Mouse (Mus musculus): ENCODE measurements around the gene Map1b.

Gene Map1b

GRCm38 (mm10) chr13:99447403-99448199 is 68.7 kb downstream of the Map1b start:
- DNase-seq (ENCODE audit: low spot score in 2 of 2), result peak in 1 of 2 experiments; percentile 36

- DNase-seq (ENCODE audit: low spot score in 2 of 2), result no peak
Measured at GRCm38 (mm10) chr13:99447002-99447401, 69.3 kb downstream of the Map1b start.

GRCm38 (mm10) chr13:99444880-99445279 is 71.5 kb downstream of the Map1b start:
- DNase-seq (ENCODE audit: low spot score in 2 of 2), result no peak

- DNase-seq (ENCODE audit: low spot score in 2 of 2), result no peak
Measured at GRCm38 (mm10) chr13:99444431-99444871, 71.9 kb downstream of the Map1b start.

GRCm38 (mm10) chr13:99443484-99444175 is 72.7 kb downstream of the Map1b start:
- no peak for DNase-seq (ENCODE audit: low spot score in 2 of 2)

- DNase-seq (ENCODE audit: low spot score in 2 of 2), result no peak
Measured at GRCm38 (mm10) chr13:99442434-99443249, 73.7 kb downstream of the Map1b start.

GRCm38 (mm10) chr13:99441700-99442433 is 74.5 kb downstream of the Map1b start:
- DNase-seq (ENCODE audit: low spot score in 2 of 2), result no peak

- DNase-seq (ENCODE audit: low spot score in 2 of 2), result no peak
Measured at GRCm38 (mm10) chr13:99440228-99440627, 76.1 kb downstream of the Map1b start.

GRCm38 (mm10) chr13:99439357-99439756 is 77.0 kb downstream of the Map1b start:
- no peak for DNase-seq (ENCODE audit: low spot score in 2 of 2)

- no peak for DNase-seq (ENCODE audit: low spot score in 2 of 2)
Measured at GRCm38 (mm10) chr13:99437051-99437450, 79.3 kb downstream of the Map1b start.

GRCm38 (mm10) chr13:99434494-99434893 is 81.8 kb downstream of the Map1b start:
- no peak for DNase-seq (ENCODE audit: low spot score in 2 of 2)

- DNase-seq (ENCODE audit: low spot score in 2 of 2), result no peak
Measured at GRCm38 (mm10) chr13:99433068-99434008, 83.0 kb downstream of the Map1b start.

GRCm38 (mm10) chr13:99423581-99423980 is 92.8 kb downstream of the Map1b start:
- no peak for DNase-seq (ENCODE audit: low spot score in 2 of 2)

- DNase-seq (ENCODE audit: low spot score in 2 of 2), result no peak
Measured at GRCm38 (mm10) chr13:99416601-99417000, 99.7 kb downstream of the Map1b start.

GRCm38 (mm10) chr13:99414352-99414742 is 102.0 kb downstream of the Map1b start:
- no peak for DNase-seq (ENCODE audit: low spot score in 2 of 2)

GRCm38 (mm10) chr13:99413481-99414351 is 102.6 kb downstream of the Map1b start:
- DNase-seq (ENCODE audit: low spot score in 2 of 2), result no peak

GRCm38 (mm10) chr13:99412477-99413080 is 103.8 kb downstream of the Map1b start:
- no peak for DNase-seq (ENCODE audit: low spot score in 2 of 2)

GRCm38 (mm10) chr13:99411761-99412160 is 104.6 kb downstream of the Map1b start:
- DNase-seq (ENCODE audit: low spot score in 2 of 2), result no peak

All from urinary bladder, postnatal 4 days (tissue).